Mouse (Mus musculus) forebrain, embryonic 12.5 days (tissue): ENCODE measurements at regions not wholly inside any gene's neighbourhood (a gene's known extent, or its start where the extent isn't known, plus 50 kb on each side); places are given as distances from the start of the nearest gene placed in this dataset.
A peak's percentile ranks its signal among the peaks of the same experiment; 100 is the strongest.

Experiments used
- ATAC-seq: fragments of 200-750 bp; cut with Nextera tagmentation; 2 replicates; pipeline ENCODE4 v1.8.0; 2017; ENCODE audit warnings: moderate TSS enrichment; ENCODE audit not compliant: low FRiP score
- H3K27ac ChIP-seq: fragments of 300-500 bp; sonication (generic); 2 replicates; pipeline ENCODE4 v1.5.1; 2016; ENCODE audit warnings: mild to moderate bottlenecking
- H3K27me3 ChIP-seq: fragments of 300-500 bp; sonication (generic); 2 replicates; pipeline ENCODE4 v1.6.1; 2016; ENCODE audit warnings: mild to moderate bottlenecking
- H3K36me3 ChIP-seq: fragments of 300-500 bp; sonication (generic); replicated peaks from 2 replicates; pipeline ENCODE4 v1.6.1; 2016; ENCODE audit warnings: mild to moderate bottlenecking
- H3K4me1 ChIP-seq: fragments of 300-500 bp; sonication (generic); 2 replicates; pipeline ENCODE4 v1.6.1; 2016
- H3K4me2 ChIP-seq: fragments of 300-500 bp; sonication (generic); 2 replicates; pipeline ENCODE4 v1.6.1; 2016; ENCODE audit warnings: mild to moderate bottlenecking, moderate library complexity
- H3K4me3 ChIP-seq: fragments of 300-500 bp; sonication (generic); replicated peaks from 2 replicates; pipeline ENCODE4 v1.5.1; 2016; ENCODE audit warnings: mild to moderate bottlenecking
- H3K9ac ChIP-seq: fragments of 300-500 bp; sonication (generic); 2 replicates; pipeline ENCODE4 v1.6.1; 2016; ENCODE audit warnings: mild to moderate bottlenecking
- H3K9me3 ChIP-seq: fragments of 300-500 bp; sonication (generic); 2 replicates; pipeline ENCODE4 v1.6.1; 2016
- WGBS: fragments of 180-500 bp; shearing (Covaris S2); methylation state at CpG from one replicate; pipeline ENCODE4 v1.1.7; 2016; 5-methylcytosine and 5-hydroxymethylcytosine counted together

- Histone ChIP-seq H3K27ac (no peak overlapping the region), H3K9ac (no peak overlapping the region), H3K9me3 (no peaks in the 10 kb centered on the region), H3K36me3 (no peaks in the 10 kb centered on the region), H3K4me1 (no peaks in the 10 kb centered on the region), H3K27me3 (no peaks in the 10 kb centered on the region), H3K4me2 (no peak overlapping the region), H3K4me3 (no peak overlapping the region)
- WGBS, result 66% methylated on average over 1 of the region's 1 CpGs
- no peak for ATAC-seq
These were observed 61.7 kb upstream of the Hrasls start for GRCm38 (mm10) chr16:29147766-29148165.

DNA sequence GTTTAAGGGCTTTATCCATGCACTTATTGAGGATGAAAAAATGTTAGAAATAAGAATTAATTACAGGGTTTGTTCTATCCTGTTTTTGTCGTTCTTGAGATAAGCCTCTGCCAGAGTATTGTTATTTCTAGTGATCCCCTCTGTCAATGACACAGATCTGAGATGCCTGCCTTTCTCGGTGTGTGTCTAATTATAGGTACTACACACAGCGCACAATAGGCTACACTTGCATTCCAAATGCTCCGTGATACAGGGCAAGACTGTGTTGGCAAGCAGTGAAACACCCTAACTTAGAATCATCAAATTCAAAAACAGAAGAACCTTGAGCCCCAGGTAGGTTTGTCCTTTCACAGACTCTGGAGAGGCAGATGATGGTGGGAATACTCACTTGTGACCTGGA, 90.3 kb upstream of the Hrasls start:
- no peaks in the 10 kb centered on the region for H3K9me3 ChIP-seq
- no peak overlapping the region for H3K9ac ChIP-seq
- no peak overlapping the region for H3K4me3 ChIP-seq
- WGBS, result 84% methylated on average over 4 of the region's 4 CpGs
- no peaks in the 10 kb centered on the region for H3K36me3 ChIP-seq
- no peaks in the 10 kb centered on the region for H3K4me1 ChIP-seq
- no peak overlapping the region for H3K27ac ChIP-seq
- H3K4me2 ChIP-seq, result no peak overlapping the region
- H3K27me3 ChIP-seq, result no peaks in the 10 kb centered on the region
- no peak for ATAC-seq

DNA sequence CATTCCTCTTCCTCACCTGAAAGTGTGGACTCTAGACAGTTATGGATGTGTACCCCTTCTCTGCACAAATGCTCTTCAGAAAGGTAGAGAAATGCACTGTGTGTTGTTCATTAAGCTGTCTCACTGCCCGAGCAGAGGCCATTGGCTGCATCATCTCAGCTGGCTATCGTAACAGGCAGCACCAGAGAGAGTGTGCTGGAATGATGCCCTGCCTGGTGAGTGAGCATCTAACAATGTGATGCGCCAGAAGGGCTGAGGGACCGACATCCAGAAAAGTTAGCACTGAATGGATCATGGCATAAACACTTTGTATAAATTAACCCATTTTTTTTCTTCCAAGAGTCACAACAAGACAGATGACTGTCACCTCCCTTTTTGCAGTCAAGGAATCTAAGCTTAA, 112.7 kb upstream of the Hrasls start:
- Histone ChIP-seq H3K9me3 (no peaks in the 10 kb centered on the region), H3K27me3 (no peaks in the 10 kb centered on the region), H3K4me2 (no peak overlapping the region), H3K27ac (no peak overlapping the region), H3K4me1 (no peaks in the 10 kb centered on the region), H3K4me3 (no peak overlapping the region), H3K9ac (no peak overlapping the region), H3K36me3 (no peaks in the 10 kb centered on the region)
- no peak for ATAC-seq
- WGBS, result 86% methylated on average over 4 of the region's 4 CpGs

- H3K27ac ChIP-seq, result no peak overlapping the region
- no peak overlapping the region for H3K4me3 ChIP-seq
- no peaks in the 10 kb centered on the region for H3K36me3 ChIP-seq
- no peaks in the 10 kb centered on the region for H3K27me3 ChIP-seq
- ATAC-seq, result no peak
- H3K4me1 ChIP-seq, result no peaks in the 10 kb centered on the region
- no peak overlapping the region for H3K9ac ChIP-seq
- no peaks in the 10 kb centered on the region for H3K9me3 ChIP-seq
- WGBS, result 82% methylated on average over 3 of the region's 3 CpGs
- H3K4me2 ChIP-seq, result no peak overlapping the region
These were observed 136.5 kb upstream of the Mb21d2 start for GRCm38 (mm10) chr16:29065961-29066360.

- no peak overlapping the region for H3K27ac ChIP-seq
- ATAC-seq, result no peak
- 90% methylated on average over 4 of the region's 4 CpGs for WGBS
- H3K9ac ChIP-seq, result no peak overlapping the region
- no peaks in the 10 kb centered on the region for H3K36me3 ChIP-seq
- no peaks in the 10 kb centered on the region for H3K4me1 ChIP-seq
- H3K4me2 ChIP-seq, result no peak overlapping the region
- no peaks in the 10 kb centered on the region for H3K27me3 ChIP-seq
- H3K4me3 ChIP-seq, result no peak overlapping the region
- no peaks in the 10 kb centered on the region for H3K9me3 ChIP-seq
These were observed 135.8 kb upstream of the Mb21d2 start for GRCm38 (mm10) chr16:29065097-29065785.

DNA sequence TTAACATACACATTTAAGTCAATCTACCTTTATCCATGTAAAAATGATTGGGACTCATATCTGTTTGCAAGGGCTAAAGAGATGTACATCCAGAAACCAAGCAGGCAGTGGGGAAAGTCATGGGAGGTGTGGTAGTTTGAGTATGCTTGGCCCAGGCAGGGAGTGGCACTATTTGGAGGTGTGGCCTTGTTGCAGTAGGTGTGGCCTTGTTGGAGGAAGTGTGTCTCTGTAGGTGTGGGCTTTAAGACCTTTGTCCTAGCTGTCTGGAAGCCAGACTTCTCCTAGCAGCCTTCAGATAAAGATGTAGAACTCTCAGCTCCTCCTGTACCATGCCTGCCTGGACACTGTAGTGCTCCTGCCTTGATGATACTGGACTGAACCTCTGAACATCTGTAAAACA, 133.9 kb upstream of the Mb21d2 start:
- no peaks in the 10 kb centered on the region for H3K36me3 ChIP-seq
- H3K9me3 ChIP-seq, result no peaks in the 10 kb centered on the region
- no peaks in the 10 kb centered on the region for H3K27me3 ChIP-seq
- H3K4me2 ChIP-seq, result no peak overlapping the region
- no peak overlapping the region for H3K4me3 ChIP-seq
- H3K4me1 ChIP-seq, result no peaks in the 10 kb centered on the region
- H3K9ac ChIP-seq, result no peak overlapping the region
- no peak overlapping the region for H3K27ac ChIP-seq
- ATAC-seq, result no peak

DNA sequence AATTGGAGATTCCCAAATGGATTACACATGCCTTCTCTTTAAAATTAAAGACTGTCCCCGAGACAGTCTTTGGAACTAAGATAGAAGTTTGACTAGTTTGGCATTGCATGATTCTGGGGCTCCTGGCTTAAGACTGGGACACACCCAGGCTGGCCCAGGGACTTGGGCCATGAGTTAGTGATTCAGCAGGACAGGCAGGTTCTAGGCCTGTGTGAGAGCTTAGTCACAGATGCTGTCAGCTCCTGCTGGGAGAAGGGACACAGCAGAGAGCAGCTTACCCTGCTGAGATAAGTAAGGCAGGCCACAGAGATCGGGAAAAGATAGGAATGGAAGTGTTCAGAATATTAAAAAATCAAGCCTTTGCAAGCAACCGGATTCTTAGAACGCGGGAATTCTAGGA, 127.6 kb upstream of the Mb21d2 start:
- WGBS, result 80% methylated on average over 5 of the region's 5 CpGs
- no peaks in the 10 kb centered on the region for H3K36me3 ChIP-seq

DNA sequence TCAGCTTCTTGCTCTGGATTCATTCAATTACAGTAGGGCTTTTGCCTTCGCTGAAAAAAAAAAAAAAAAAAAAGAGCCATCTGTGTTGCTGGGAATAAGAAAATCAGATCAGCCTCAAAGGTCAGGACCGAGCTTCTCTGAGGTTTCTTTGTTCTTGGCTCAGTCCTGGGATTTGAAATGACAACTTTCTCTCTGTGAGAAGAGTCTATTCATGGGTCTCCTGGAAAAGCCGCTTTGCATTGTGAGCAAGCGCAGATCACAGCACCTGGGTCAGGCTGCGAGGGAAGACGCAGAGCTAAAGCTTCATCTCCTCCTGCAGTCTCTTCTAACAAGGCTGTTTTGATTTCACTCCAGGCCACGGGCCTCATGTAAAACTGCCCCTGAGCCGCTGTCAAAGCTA, 125.0 kb upstream of the Mb21d2 start:
- Histone ChIP-seq H3K4me2 (peak overlapping the region; percentile 24), H3K9me3 (no peaks in the 10 kb centered on the region), H3K27me3 (no peaks in the 10 kb centered on the region), H3K27ac (no peak overlapping the region), H3K4me3 (no peak overlapping the region), H3K4me1 (no peaks in the 10 kb centered on the region), H3K9ac (no peak overlapping the region), H3K36me3 (no peaks in the 10 kb centered on the region)
- 18% methylated on average over 8 of the region's 8 CpGs for WGBS
- ATAC-seq, result peak; percentile 70

More for the DNA sequence above, 127.6 kb upstream of the Mb21d2 start:
- no peaks in the 10 kb centered on the region for H3K4me1 ChIP-seq
- H3K9me3 ChIP-seq, result no peaks in the 10 kb centered on the region
- H3K4me3 ChIP-seq, result no peak overlapping the region
- no peaks in the 10 kb centered on the region for H3K27me3 ChIP-seq
- no peak overlapping the region for H3K4me2 ChIP-seq
- H3K9ac ChIP-seq, result no peak overlapping the region
- no peak overlapping the region for H3K27ac ChIP-seq
- ATAC-seq, result no peak

DNA sequence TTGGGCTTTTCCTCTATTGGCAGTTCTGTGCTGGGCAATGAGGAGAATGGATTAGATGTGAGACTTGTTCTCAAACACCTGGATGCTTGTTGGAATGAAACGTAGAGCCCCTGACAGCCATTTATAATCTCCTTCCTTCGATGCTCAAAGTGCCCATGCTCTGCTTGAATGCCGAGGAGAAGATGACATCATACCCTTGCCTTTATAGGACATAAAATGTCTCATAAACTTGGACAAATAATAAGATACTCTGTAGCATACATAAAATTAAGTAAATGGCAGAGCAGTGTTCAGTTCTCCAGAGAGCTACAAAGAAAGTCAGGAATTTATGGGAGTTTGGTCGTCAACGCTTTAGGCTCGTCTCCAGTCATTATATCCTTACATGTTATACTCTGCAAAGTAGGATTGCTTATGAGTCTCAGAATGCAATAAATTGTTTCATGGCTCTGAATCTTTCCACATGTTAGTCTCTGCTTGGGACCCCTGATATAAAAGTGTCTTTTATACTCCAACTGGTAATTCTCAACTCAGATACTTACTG, 117.0 kb upstream of the Mb21d2 start:
- no peak overlapping the region for H3K9ac ChIP-seq
- no peaks in the 10 kb centered on the region for H3K27me3 ChIP-seq
- no peak overlapping the region for H3K4me3 ChIP-seq
- 91% methylated on average over 6 of the region's 6 CpGs for WGBS
- H3K4me2 ChIP-seq, result no peak overlapping the region
- ATAC-seq, result no peak
- H3K36me3 ChIP-seq, result no peaks in the 10 kb centered on the region
- no peaks in the 10 kb centered on the region for H3K4me1 ChIP-seq
- no peak overlapping the region for H3K27ac ChIP-seq
- no peaks in the 10 kb centered on the region for H3K9me3 ChIP-seq

DNA sequence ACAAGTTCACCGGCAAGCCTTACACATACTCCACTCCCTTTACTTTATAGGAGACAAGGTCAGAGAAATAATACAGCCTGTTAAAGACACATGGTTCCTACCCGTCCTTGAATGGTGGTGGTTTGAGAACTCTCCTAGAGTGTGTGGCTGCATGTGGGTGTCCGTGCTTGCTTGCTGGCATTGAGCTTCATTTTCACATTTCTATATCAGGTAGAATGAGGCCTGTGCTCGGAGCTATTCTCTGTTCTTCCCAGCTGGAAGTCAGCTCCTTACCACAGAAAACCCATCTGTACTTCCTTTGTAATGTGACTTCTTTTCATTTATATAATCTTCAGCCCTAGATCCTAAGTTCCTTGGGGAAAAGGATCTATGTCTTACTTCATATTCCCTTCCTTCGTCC, 106.0 kb upstream of the Mb21d2 start:
- ATAC-seq, result no peak
- Histone ChIP-seq H3K27ac (no peak overlapping the region), H3K27me3 (no peaks in the 10 kb centered on the region), H3K9me3 (no peaks in the 10 kb centered on the region), H3K36me3 (no peaks in the 10 kb centered on the region), H3K4me2 (no peak overlapping the region), H3K4me3 (no peak overlapping the region), H3K9ac (no peak overlapping the region), H3K4me1 (peaks cover 11% of the 10 kb centered on the region)
- WGBS, result 81% methylated on average over 5 of the region's 5 CpGs

DNA sequence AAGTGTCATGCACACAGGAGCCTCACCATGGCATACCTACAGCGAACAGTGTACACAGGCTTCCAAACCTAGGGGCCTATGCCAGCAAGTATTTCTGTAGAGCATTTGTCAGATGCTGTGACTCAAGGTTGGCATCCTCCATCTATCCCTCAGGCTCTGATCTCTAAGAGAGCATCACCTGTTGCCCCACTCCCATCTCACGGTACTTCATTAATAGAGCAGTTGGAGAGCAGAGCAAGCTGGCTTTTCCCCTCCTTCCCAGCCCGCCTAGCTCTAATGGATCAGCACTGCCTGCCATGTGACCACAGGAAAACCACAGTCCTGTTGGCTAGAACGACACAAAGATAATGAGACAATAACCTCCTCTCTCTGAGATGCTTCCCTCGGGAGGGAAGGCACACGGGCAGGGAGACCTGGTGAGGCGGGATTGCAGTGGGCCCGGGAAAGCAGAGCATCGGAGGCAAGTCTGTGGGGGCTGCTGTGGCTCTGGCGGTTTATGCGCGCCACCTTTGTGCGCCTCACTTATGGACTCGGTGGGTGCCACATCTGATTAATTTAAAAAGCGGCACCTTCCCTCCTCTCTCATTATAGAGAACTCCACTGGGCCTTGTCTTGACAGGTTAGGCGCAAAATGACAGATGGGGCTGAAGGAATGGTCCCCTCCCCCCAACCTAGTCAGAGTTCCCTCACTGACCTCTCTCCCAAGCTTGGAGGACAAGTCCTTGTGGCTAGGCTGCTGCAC, 104.8 kb upstream of the Mb21d2 start:
- Histone ChIP-seq H3K4me2 (peak overlapping the region; percentile 9; the same call in 1 of the 2 replicates), H3K4me3 (no peak overlapping the region), H3K9ac (no peak overlapping the region; the same call in 1 of the 2 replicates), H3K27me3 (no peaks in the 10 kb centered on the region), H3K9me3 (no peaks in the 10 kb centered on the region), H3K27ac (no peak overlapping the region), H3K36me3 (no peaks in the 10 kb centered on the region), H3K4me1 (peaks cover 11% of the 10 kb centered on the region)
- ATAC-seq, result peak; percentile 81
- WGBS, result 53% methylated on average over 16 of the region's 16 CpGs

DNA sequence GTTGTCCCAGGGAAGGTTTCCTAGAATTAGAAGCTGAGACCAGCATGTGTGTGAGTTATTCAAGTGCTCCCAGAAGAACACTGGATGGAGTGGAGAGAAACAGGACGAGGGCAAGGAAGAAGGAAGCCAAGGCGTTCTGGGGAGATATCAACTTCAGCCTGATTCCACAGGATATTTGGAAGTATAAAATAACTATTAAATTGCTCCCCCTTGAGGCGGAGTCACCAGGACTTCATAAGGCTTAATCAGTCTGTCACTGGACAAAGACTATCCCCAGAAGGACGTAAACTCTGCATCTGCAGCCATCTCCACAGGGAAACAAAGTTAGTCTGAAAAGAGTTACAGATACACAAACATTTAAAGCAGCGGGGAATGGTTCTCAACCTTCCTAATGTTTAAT, 103.9 kb upstream of the Mb21d2 start:
- H3K27me3 ChIP-seq, result no peaks in the 10 kb centered on the region
- no peaks in the 10 kb centered on the region for H3K36me3 ChIP-seq
- no peaks in the 10 kb centered on the region for H3K9me3 ChIP-seq
- H3K4me3 ChIP-seq, result no peak overlapping the region
- H3K4me1 ChIP-seq, result peaks cover 11% of the 10 kb centered on the region
- 79% methylated on average over 5 of the region's 5 CpGs for WGBS
- H3K4me2 ChIP-seq, result no peak overlapping the region
- no peak overlapping the region for H3K27ac ChIP-seq
- no peak overlapping the region for H3K9ac ChIP-seq
- no peak for ATAC-seq

DNA sequence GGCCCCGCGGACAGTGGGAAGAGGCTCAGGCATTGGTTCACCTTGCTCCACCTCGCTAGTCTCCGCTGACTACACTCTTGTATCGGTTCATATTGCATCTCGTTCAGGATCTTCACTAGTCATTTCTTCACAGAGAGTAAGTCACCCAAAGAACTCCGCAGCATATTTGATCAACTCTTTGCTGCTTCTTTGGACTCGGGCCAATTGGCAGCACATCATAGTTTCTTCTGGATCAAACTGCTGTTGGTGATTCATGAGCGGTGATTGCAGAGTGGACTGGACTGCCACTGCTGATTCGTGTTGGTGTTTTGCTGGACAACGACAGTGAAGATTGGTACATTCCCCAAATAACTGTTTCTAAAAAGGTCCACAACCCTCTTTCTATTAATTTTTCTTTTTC, 98.4 kb upstream of the Mb21d2 start:
- H3K4me1 ChIP-seq, result no peaks in the 10 kb centered on the region
- 92% methylated on average over 11 of the region's 11 CpGs for WGBS

More for the DNA sequence above, 98.4 kb upstream of the Mb21d2 start:
- H3K9ac ChIP-seq, result no peak overlapping the region
- no peak for ATAC-seq
- H3K27ac ChIP-seq, result no peak overlapping the region
- no peak overlapping the region for H3K4me3 ChIP-seq
- no peaks in the 10 kb centered on the region for H3K27me3 ChIP-seq
- no peaks in the 10 kb centered on the region for H3K9me3 ChIP-seq
- H3K4me2 ChIP-seq, result no peak overlapping the region
- H3K36me3 ChIP-seq, result no peaks in the 10 kb centered on the region
